Mouse (Mus musculus): Measurements from ENCODE around the gene Klhdc9. TPM values are rescaled to one million over a fixed set of nuclear protein-coding genes. Genes with fewer than 3 reads are reported as not detected.
"Not testable (repeated sequence)": the region's sequence is repeated elsewhere in the genome, so short reads cannot be mapped to it uniquely, and the experiment has no call there.

Gene Klhdc9
- polyA plus RNA-seq, 1 experiment from 2014 or later: 2.5 TPM

- DNase-seq (ENCODE audit: low spot score): no peak
- no peaks in the 10 kb centered on the region for H3K27me3 ChIP-seq (ENCODE audit: insufficient read depth, poor library complexity, severe bottlenecking)
- peaks cover 38% of the 10 kb centered on the region for H3K36me3 ChIP-seq
- H3K4me3 ChIP-seq: peak overlapping the region; percentile 96
- 1% methylated on average over 14 of the region's 14 CpGs for WGBS
- peaks cover 6% of the 10 kb centered on the region for H3K9me3 ChIP-seq
- H3K27ac ChIP-seq: peak overlapping the region; percentile 91
- H3K4me1 ChIP-seq (replicated peaks): peaks cover 39% of the 10 kb centered on the region
Observed at GRCm38 (mm10) chr1:171346095-171346450, 14.5 kb downstream of the Klhdc9 start.

- WGBS: 2% methylated on average over 53 of the region's 53 CpGs
- Histone ChIP-seq H3K9me3 (peaks cover 6% of the 10 kb centered on the region), H3K4me1 (replicated peaks) (peaks cover 36% of the 10 kb centered on the region), H3K27ac (peak within 1 kb of the TSS; percentile 91), H3K36me3 (peaks cover 44% of the 10 kb centered on the region), H3K27me3 (ENCODE audit: insufficient read depth, poor library complexity, severe bottlenecking) (no peaks in the 10 kb centered on the region), H3K4me3 (peak within 1 kb of the TSS; percentile 96)
- peak; percentile 94 for DNase-seq (ENCODE audit: low spot score)
Observed at GRCm38 (mm10) chr1:171345225-171346094, 15.1 kb downstream of the Klhdc9 start, which contains the start of the genes Nit1 and Pfdn2. Gene Nit1, minus strand, starts transcription at chr1:171345646. Gene Pfdn2, plus strand, starts transcription at chr1:171345670.

DNA sequence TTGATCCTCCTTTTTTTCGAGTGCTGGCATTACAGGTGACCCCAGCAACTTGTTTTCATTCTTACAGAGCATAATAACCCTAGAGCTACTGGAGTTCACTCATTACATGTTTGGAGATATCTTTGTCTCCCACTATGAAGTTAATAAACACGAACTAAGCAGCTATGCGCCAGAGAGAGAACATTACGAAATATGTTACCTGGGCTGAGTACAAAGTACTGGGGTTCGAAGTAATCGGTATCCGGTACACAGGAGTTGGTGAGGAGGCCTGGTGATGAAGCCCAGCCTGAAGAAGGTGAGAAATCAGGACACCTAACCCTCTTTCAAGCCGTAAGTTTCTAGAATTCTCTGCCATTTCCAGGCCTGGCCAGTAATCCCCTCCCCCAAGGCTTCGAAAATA, 15.9 kb downstream of the Klhdc9 start:
- H3K36me3 ChIP-seq: peaks cover 52% of the 10 kb centered on the region
- WGBS: 77% methylated on average over 9 of the region's 9 CpGs
- H3K27ac ChIP-seq: peak overlapping the region; percentile 91; the same call in 1 of the 2 replicates
- peak overlapping the region; percentile 96 for H3K4me3 ChIP-seq
- DNase-seq (ENCODE audit: low spot score): no peak
- H3K9me3 ChIP-seq: peaks cover 6% of the 10 kb centered on the region
- H3K4me1 ChIP-seq (replicated peaks): peaks cover 36% of the 10 kb centered on the region
- no peaks in the 10 kb centered on the region for H3K27me3 ChIP-seq (ENCODE audit: insufficient read depth, poor library complexity, severe bottlenecking)

- Histone ChIP-seq H3K4me3 (peak overlapping the region; percentile 96; the same call in 1 of the 2 replicates), H3K9me3 (peaks cover 6% of the 10 kb centered on the region), H3K27ac (no peak overlapping the region), H3K4me1 (replicated peaks) (peaks cover 36% of the 10 kb centered on the region), H3K27me3 (ENCODE audit: insufficient read depth, poor library complexity, severe bottlenecking) (no peaks in the 10 kb centered on the region), H3K36me3 (peaks cover 56% of the 10 kb centered on the region)
- WGBS: 87% methylated on average over 9 of the region's 9 CpGs
- no peak for DNase-seq (ENCODE audit: low spot score)
Observed at GRCm38 (mm10) chr1:171343922-171344677, 16.5 kb downstream of the Klhdc9 start.

DNA sequence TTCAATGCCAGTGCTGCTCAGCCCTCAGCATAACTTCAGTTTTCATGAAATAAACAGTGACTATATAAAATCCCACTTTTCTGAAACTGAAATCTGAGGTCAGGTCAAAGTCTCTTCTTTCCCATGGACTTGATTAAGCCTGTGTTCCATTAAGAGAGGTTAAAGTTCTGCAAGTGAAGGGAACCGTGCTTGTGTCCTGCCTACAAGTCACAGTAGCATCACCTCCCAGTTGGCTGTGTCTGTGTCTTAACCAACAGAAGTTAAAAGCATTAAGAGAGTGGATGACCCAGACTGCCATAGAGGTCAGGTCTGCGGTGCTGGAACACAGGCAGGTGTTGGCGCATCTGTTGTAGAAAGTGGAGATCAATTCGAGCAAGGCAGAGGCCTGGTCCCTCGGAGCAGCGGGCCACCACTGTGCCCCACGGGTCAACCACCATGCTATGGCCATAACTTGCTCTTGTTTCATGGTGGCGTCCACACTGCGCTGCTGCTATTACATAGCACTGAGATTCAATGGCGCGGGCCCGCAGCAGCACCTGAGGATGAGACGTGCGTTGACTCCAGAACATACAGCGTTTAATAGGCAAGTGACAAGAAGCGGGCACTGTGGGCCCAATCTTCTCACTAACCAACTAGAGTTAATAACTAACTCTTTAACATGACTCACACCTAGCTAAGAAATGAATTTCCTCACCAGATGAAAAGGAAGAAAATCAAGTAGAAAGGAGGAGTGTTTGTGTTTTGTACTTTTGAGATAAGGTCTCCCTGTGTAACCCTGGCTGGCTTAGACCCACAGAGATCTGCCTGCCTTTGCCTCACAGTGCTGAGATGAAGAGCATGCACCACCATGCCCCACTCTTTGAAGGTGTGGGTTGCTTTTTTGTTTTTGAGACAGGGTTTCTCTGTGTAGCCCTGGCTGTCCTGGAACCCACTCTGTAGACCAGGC, 18.1 kb downstream of the Klhdc9 start:
- Histone ChIP-seq H3K27ac (no peak overlapping the region), H3K4me3 (no peak overlapping the region), H3K36me3 (peaks cover 64% of the 10 kb centered on the region), H3K27me3 (ENCODE audit: insufficient read depth, poor library complexity, severe bottlenecking) (no peaks in the 10 kb centered on the region), H3K9me3 (peaks cover 6% of the 10 kb centered on the region), H3K4me1 (replicated peaks) (peaks cover 33% of the 10 kb centered on the region)
- DNase-seq (ENCODE audit: low spot score): no peak
- 95% methylated on average over 16 of the region's 16 CpGs for WGBS

- Histone ChIP-seq H3K27ac (peak overlapping the region; percentile 100), H3K27me3 (ENCODE audit: insufficient read depth, poor library complexity, severe bottlenecking) (no peaks in the 10 kb centered on the region), H3K4me1 (replicated peaks) (peaks cover 46% of the 10 kb centered on the region), H3K36me3 (peaks cover 24% of the 10 kb centered on the region), H3K9me3 (no peaks in the 10 kb centered on the region), H3K4me3 (peak overlapping the region; percentile 92)
- no peak for DNase-seq (ENCODE audit: low spot score)
- WGBS: 0% methylated on average over 4 of the region's 4 CpGs
Observed at GRCm38 (mm10) chr1:171330216-171330560, 30.4 kb downstream of the Klhdc9 start.

DNA sequence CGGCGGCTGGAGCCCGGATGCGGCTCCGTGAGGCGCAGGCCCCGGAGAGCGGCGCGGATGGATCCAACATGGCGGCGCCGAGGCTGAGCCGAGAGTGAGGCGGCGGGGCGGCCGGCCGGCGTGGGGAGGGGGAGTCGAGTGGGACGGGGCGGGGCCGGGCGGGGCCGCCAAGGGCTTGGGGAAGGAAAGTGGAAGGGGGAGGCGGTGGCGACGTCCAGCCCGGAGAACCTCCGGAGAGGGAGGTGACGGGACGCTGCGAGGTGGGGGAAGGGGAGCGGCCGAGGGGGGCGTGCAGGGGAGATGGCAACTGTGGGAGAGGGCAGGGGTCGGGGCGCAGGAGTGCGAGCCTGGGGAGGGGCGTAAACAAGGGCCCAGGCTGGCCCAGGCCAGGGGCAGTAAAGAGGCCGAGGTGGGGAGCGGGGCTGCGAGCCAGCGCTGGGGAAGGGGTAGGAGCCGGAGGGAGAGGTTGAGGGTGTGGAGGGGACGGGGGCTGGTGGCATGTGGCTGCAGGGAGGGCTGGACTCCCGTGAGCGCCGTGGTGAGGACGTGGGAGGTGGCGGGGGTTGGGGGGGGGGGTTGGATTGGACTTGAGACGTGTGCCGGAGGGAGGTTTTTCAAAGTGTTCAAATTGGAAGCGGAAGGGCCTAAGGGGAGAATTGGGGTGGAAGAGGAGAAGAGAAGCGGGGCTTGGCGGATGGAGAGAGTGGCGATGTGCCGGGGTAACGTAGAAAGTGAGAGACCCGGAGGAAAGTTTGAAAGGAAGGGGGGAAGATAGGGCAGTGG, 31.0 kb downstream of the Klhdc9 start:
- Histone ChIP-seq H3K27me3 (ENCODE audit: insufficient read depth, poor library complexity, severe bottlenecking) (no peaks in the 10 kb centered on the region), H3K4me1 (replicated peaks) (peaks cover 46% of the 10 kb centered on the region), H3K27ac (peak overlapping the region; percentile 100), H3K36me3 (peaks cover 22% of the 10 kb centered on the region), H3K4me3 (peak overlapping the region; percentile 92), H3K9me3 (no peaks in the 10 kb centered on the region)
- 1% methylated on average over 58 of the region's 61 CpGs for WGBS
- DNase-seq (ENCODE audit: low spot score): peak; percentile 93

- Histone ChIP-seq H3K4me3 (peak within 1 kb of the TSS; percentile 92), H3K4me1 (replicated peaks) (peaks cover 46% of the 10 kb centered on the region), H3K27me3 (ENCODE audit: insufficient read depth, poor library complexity, severe bottlenecking) (no peaks in the 10 kb centered on the region), H3K9me3 (no peaks in the 10 kb centered on the region), H3K36me3 (peaks cover 16% of the 10 kb centered on the region), H3K27ac (peak within 1 kb of the TSS; percentile 100)
- DNase-seq (ENCODE audit: low spot score): peak; percentile 95
- under 1% methylated on average over 48 of the region's 48 CpGs for WGBS
Observed at GRCm38 (mm10) chr1:171328839-171329432, 31.7 kb downstream of the Klhdc9 start, which contains the start of gene Dedd. Gene Dedd, plus strand, starts transcription at chr1:171329145.

- H3K36me3 ChIP-seq: peaks cover 15% of the 10 kb centered on the region
- no peaks in the 10 kb centered on the region for H3K27me3 ChIP-seq (ENCODE audit: insufficient read depth, poor library complexity, severe bottlenecking)
- peaks cover 43% of the 10 kb centered on the region for H3K4me1 ChIP-seq (replicated peaks)
- whole genome bisulfite sequencing: 44% methylated on average over 9 of the region's 9 CpGs
- no peaks in the 10 kb centered on the region for H3K9me3 ChIP-seq
- peak overlapping the region; percentile 100 for H3K27ac ChIP-seq
- H3K4me3 ChIP-seq: peak overlapping the region; percentile 92
- no peak for DNase-seq (ENCODE audit: low spot score)
Observed at GRCm38 (mm10) chr1:171328244-171328643, 32.4 kb downstream of the Klhdc9 start.

GRCm38 (mm10) chr1:171326588-171326987, 34.0 kb downstream of the Klhdc9 start:
- not testable (repeated sequence) for H3K27me3 ChIP-seq (ENCODE audit: insufficient read depth, poor library complexity, severe bottlenecking); H3K36me3 ChIP-seq; DNase-seq (ENCODE audit: low spot score); H3K27ac ChIP-seq; H3K9me3 ChIP-seq; H3K4me3 ChIP-seq
- H3K4me1 ChIP-seq (replicated peaks): peaks cover 33% of the 10 kb centered on the region
- 83% methylated on average over 4 of the region's 4 CpGs for WGBS

GRCm38 (mm10) chr1:171325571-171325970, 35.0 kb downstream of the Klhdc9 start:
- 82% methylated on average over 2 of the region's 2 CpGs for WGBS
- no peaks in the 10 kb centered on the region for H3K27me3 ChIP-seq (ENCODE audit: insufficient read depth, poor library complexity, severe bottlenecking)
- DNase-seq (ENCODE audit: low spot score): no peak
- H3K36me3 ChIP-seq: peaks cover 7% of the 10 kb centered on the region
- no peaks in the 10 kb centered on the region for H3K9me3 ChIP-seq
- peaks cover 22% of the 10 kb centered on the region for H3K4me1 ChIP-seq (replicated peaks)
- no peak overlapping the region for H3K4me3 ChIP-seq
- no peak overlapping the region for H3K27ac ChIP-seq
